Mouse (Mus musculus) MEL (cell line): ENCODE results near the gene Dgkz. TPM values are rescaled to one million over a fixed set of nuclear protein-coding genes. Genes with fewer than 3 reads are reported as not detected.

ENCODE experiments used
- DNase-seq: peaks from one replicate; pipeline ENCODE4 v3.0.0; 2011; ENCODE audit warnings: low read depth, low spot score
- H3K27ac ChIP-seq: 2 replicates; pipeline ENCODE4 v1.5.1; 2012; ENCODE audit warnings: low read depth, mild to moderate bottlenecking, control low read depth, low read length, moderate library complexity; ENCODE audit not compliant: control insufficient read depth
- H3K27me3 ChIP-seq, 2 experiments: fragments of 150-350 bp in 1 of 2; sonication (generic) in 1 of 2; 2 replicates each; pipeline ENCODE4 v1.6.1; 2012; ENCODE audit warnings: low read length in 2 of 2, mild to moderate bottlenecking in 2 of 2, improper control_type of control experiment in 1 of 2, moderate library complexity in 1 of 2; ENCODE audit not compliant: insufficient read depth in 2 of 2, control insufficient read depth in 1 of 2
- H3K36me3 ChIP-seq, 2 experiments: 2 replicates each; pipeline ENCODE4 v1.6.1; 2012 to 2014; ENCODE audit warnings: low read length in 2 of 2, improper control_type of control experiment in 1 of 2, inconsistent platforms in 1 of 2, mild to moderate bottlenecking in 1 of 2; ENCODE audit not compliant: insufficient read depth in 2 of 2, control insufficient read depth in 1 of 2
- H3K4me1 ChIP-seq, 2 experiments: fragments of 150-350 bp in 1 of 2; sonication (generic) in 1 of 2; 2 replicates each; pipeline ENCODE4 v1.6.1; 2012; ENCODE audit warnings: low read length in 2 of 2, improper control_type of control experiment in 1 of 2, mild to moderate bottlenecking in 1 of 2; ENCODE audit not compliant: insufficient read depth in 2 of 2, control insufficient read depth in 1 of 2
- H3K4me3 ChIP-seq, 2 experiments: fragments of 150-350 bp in 1 of 2; sonication (generic) in 1 of 2; 2 replicates each; pipeline ENCODE4 v1.5.1; 2012; ENCODE audit warnings: low read depth in 2 of 2, low read length in 2 of 2, mild to moderate bottlenecking in 2 of 2, moderate library complexity in 2 of 2, control low read depth in 1 of 2, improper control_type of control experiment in 1 of 2; ENCODE audit not compliant: control insufficient read depth in 1 of 2, insufficient read depth in 1 of 2
- H3K79me2 ChIP-seq: 2 replicates; pipeline ENCODE4 v1.6.1; 2012; ENCODE audit warnings: mild to moderate bottlenecking, low read length, moderate library complexity; ENCODE audit not compliant: control insufficient read depth, poor library complexity, insufficient read depth
- H3K9ac ChIP-seq: 2 replicates; pipeline ENCODE4 v1.6.1; 2012; ENCODE audit warnings: low read depth, mild to moderate bottlenecking, control low read depth, low read length, moderate library complexity; ENCODE audit not compliant: control insufficient read depth, poor library complexity, severe bottlenecking
- H3K9me3 ChIP-seq: fragments of 150-350 bp; sonication (generic); replicated peaks from 2 replicates; pipeline ENCODE4 v1.6.1; 2012; ENCODE audit warnings: mild to moderate bottlenecking, low read length, improper control_type of control experiment, moderate library complexity; ENCODE audit not compliant: insufficient read depth
- CHD1 ChIP-seq: IDR thresholded peaks from 2 replicates; pipeline ENCODE4 v1.6.1; 2012; ENCODE audit warnings: low read depth, mild to moderate bottlenecking, inconsistent platforms, low read length, improper control_type of control experiment
- CTCF ChIP-seq, 3 experiments: IDR thresholded peaks in 2 of 3; conservative IDR thresholded peaks in 1 of 3; 2 replicates each; pipeline ENCODE4 v1.5.1; 2011 to 2012; ENCODE audit warnings: low read length in 3 of 3, low read depth in 2 of 3, mild to moderate bottlenecking in 2 of 3, improper control_type of control experiment in 1 of 3, inconsistent platforms in 1 of 3, mixed read lengths in 1 of 3, moderate library complexity in 1 of 3; ENCODE audit not compliant: control insufficient read depth in 1 of 3, insufficient read depth in 1 of 3, poor library complexity in 1 of 3, severe bottlenecking in 1 of 3
- E2F4 ChIP-seq: IDR thresholded peaks from 2 replicates; pipeline ENCODE4 v1.6.1; 2011; ENCODE audit warnings: low read depth, low read length, improper control_type of control experiment, borderline replicate concordance
- ELF1 ChIP-seq: IDR thresholded peaks from 2 replicates; pipeline ENCODE4 v1.6.1; 2014; ENCODE audit warnings: low read depth, mild to moderate bottlenecking, inconsistent platforms, low read length, improper control_type of control experiment, moderate library complexity
- EP300 ChIP-seq, 2 experiments: IDR thresholded peaks; 2 replicates each; pipeline ENCODE4 v1.6.1; 2011; ENCODE audit warnings: improper control_type of control experiment in 2 of 2, low read length in 2 of 2, low read depth in 1 of 2, mild to moderate bottlenecking in 1 of 2
- GATA1 ChIP-seq: IDR thresholded peaks from 2 replicates; pipeline ENCODE4 v1.6.1; 2011; ENCODE audit warnings: low read depth, low read length, improper control_type of control experiment
- HCFC1 ChIP-seq: IDR thresholded peaks from 2 replicates; pipeline ENCODE4 v1.6.1; 2012; ENCODE audit warnings: low read depth, mild to moderate bottlenecking, inconsistent platforms, low read length, improper control_type of control experiment, moderate library complexity
- JUND ChIP-seq: IDR thresholded peaks from 2 replicates; pipeline ENCODE4 v1.6.1; 2011; ENCODE audit warnings: low read depth, mild to moderate bottlenecking, improper control_type of control experiment, low read length
- KAT2A ChIP-seq: conservative IDR thresholded peaks from 2 replicates; pipeline ENCODE4 v1.6.1; 2012; ENCODE audit warnings: low read depth, low read length, improper control_type of control experiment, inconsistent platforms
- MAX ChIP-seq: IDR thresholded peaks from 2 replicates; pipeline ENCODE4 v1.6.1; 2011; ENCODE audit warnings: low read length, improper control_type of control experiment
- MAZ ChIP-seq: IDR thresholded peaks from 2 replicates; pipeline ENCODE4 v1.6.1; 2012; ENCODE audit warnings: low read depth, mild to moderate bottlenecking, inconsistent platforms, low read length, improper control_type of control experiment
- MEF2A ChIP-seq: IDR thresholded peaks from 2 replicates; pipeline ENCODE4 v1.6.1; 2014; ENCODE audit warnings: low read depth, mild to moderate bottlenecking, inconsistent platforms, low read length, improper control_type of control experiment; ENCODE audit not compliant: poor library complexity, insufficient replicate concordance, severe bottlenecking; ENCODE audit errors: extremely low read depth
- MXI1 ChIP-seq: IDR thresholded peaks from 2 replicates; pipeline ENCODE4 v1.6.1; 2011; ENCODE audit warnings: mild to moderate bottlenecking, low read depth, low read length, improper control_type of control experiment
- MYC ChIP-seq: IDR thresholded peaks from 2 replicates; pipeline ENCODE4 v1.6.1; 2011; ENCODE audit warnings: low read depth, mild to moderate bottlenecking, low read length, improper control_type of control experiment, moderate library complexity
- NELFE ChIP-seq: IDR thresholded peaks from 2 replicates; pipeline ENCODE4 v1.6.1; 2011; ENCODE audit warnings: low read depth, low read length, improper control_type of control experiment
- POLR2A ChIP-seq, 2 experiments: IDR thresholded peaks; 2 replicates each; pipeline ENCODE4 v1.6.1; 2011 to 2012; ENCODE audit warnings: low read length in 2 of 2, mild to moderate bottlenecking in 2 of 2, control low read depth in 1 of 2, improper control_type of control experiment in 1 of 2, low read depth in 1 of 2, moderate library complexity in 1 of 2; ENCODE audit not compliant: control insufficient read depth in 1 of 2, insufficient read depth in 1 of 2, poor library complexity in 1 of 2
- POLR2AphosphoS5 ChIP-seq: IDR thresholded peaks from 2 replicates; pipeline ENCODE4 v1.6.1; 2012; ENCODE audit warnings: low read depth, borderline replicate concordance, mild to moderate bottlenecking, inconsistent platforms, low read length, moderate library complexity, mixed read lengths
- RCOR1 ChIP-seq: IDR thresholded peaks from 2 replicates; pipeline ENCODE4 v1.6.1; 2012; ENCODE audit warnings: low read depth, mild to moderate bottlenecking, inconsistent platforms, low read length, improper control_type of control experiment
- SIN3A ChIP-seq: IDR thresholded peaks from 2 replicates; pipeline ENCODE4 v1.6.1; 2012; ENCODE audit warnings: low read length, improper control_type of control experiment, inconsistent platforms
- TAL1 ChIP-seq: IDR thresholded peaks from 2 replicates; pipeline ENCODE4 v1.6.1; 2012; ENCODE audit warnings: mild to moderate bottlenecking, inconsistent platforms, low read length, moderate library complexity, mixed read lengths
- TCF12 ChIP-seq: IDR thresholded peaks from 2 replicates; pipeline ENCODE4 v1.6.1; 2014; ENCODE audit warnings: low read depth, mild to moderate bottlenecking, inconsistent platforms, low read length, improper control_type of control experiment, moderate library complexity
- UBTF ChIP-seq: IDR thresholded peaks from 2 replicates; pipeline ENCODE4 v1.6.1; 2012; ENCODE audit warnings: low read depth, mild to moderate bottlenecking, inconsistent platforms, low read length, improper control_type of control experiment, moderate library complexity, borderline replicate concordance; ENCODE audit not compliant: insufficient read depth
- USF2 ChIP-seq, 2 experiments: IDR thresholded peaks; 2 replicates each; pipeline ENCODE4 v1.6.1; 2011 to 2012; ENCODE audit warnings: improper control_type of control experiment in 2 of 2, low read length in 2 of 2, borderline replicate concordance in 1 of 2, inconsistent platforms in 1 of 2, low read depth in 1 of 2, mild to moderate bottlenecking in 1 of 2; ENCODE audit not compliant: insufficient read depth in 1 of 2
- ZC3H11A ChIP-seq: IDR thresholded peaks from 2 replicates; pipeline ENCODE4 v1.6.1; 2012; ENCODE audit warnings: low read depth, mild to moderate bottlenecking, inconsistent platforms, low read length, improper control_type of control experiment
- ZKSCAN1 ChIP-seq: IDR thresholded peaks from 2 replicates; pipeline ENCODE4 v1.6.1; 2012; ENCODE audit warnings: low read depth, mild to moderate bottlenecking, inconsistent platforms, low read length, improper control_type of control experiment, moderate library complexity
- ZMIZ1 ChIP-seq: IDR thresholded peaks from 2 replicates; pipeline ENCODE4 v1.6.1; 2012; ENCODE audit warnings: low read depth, mild to moderate bottlenecking, inconsistent platforms, low read length, improper control_type of control experiment, moderate library complexity
- polyA plus RNA-seq, 2 experiments: library from polyadenylated mRNA; stranded (reverse) in 1 of 2; unstranded in 1 of 2; fragments of >175 nt in 1 of 2; fragments of >200 nt in 1 of 2; gene quantifications; 2 replicates each; pipeline versions ENCODE4 v1.2.1 to v1.2.4; 2012; ENCODE audit warnings: low replicate concordance in 2 of 2, low read depth in 1 of 2; ENCODE audit not compliant: insufficient read length in 2 of 2, insufficient read depth in 1 of 2, missing spikeins in 1 of 2
- total RNA-seq: library from RNA; depleted of rRNA; stranded (reverse); fragments of 300-350 nt; gene quantifications from 2 replicates; pipeline ENCODE4 v1.2.3, GENCODE M21; 2012

Gene Dgkz
- total and polyA plus RNA-seq, 3 experiments: 65.6 to 165 TPM; not detected in 1

- Histone ChIP-seq H3K9me3 (no peaks in the 10 kb centered on the region), H3K9ac (peak overlapping the region; percentile 60), H3K4me1 (peaks cover 0 to 10% of the 10 kb centered on the region in 2 experiments; a peak in 3 of 4 replicates), H3K79me2 (no peaks in the 10 kb centered on the region), H3K27me3 (no peaks in the 10 kb centered on the region; a peak in 1 of 4 replicates), H3K4me3 (peak overlapping the region; percentile 57 to 61), H3K36me3 (peaks cover 0 to 6% of the 10 kb centered on the region in 2 experiments; a peak in 2 of 4 replicates), H3K27ac (peak overlapping the region; percentile 32; the same call in 1 of the 2 replicates)
- peak; percentile 9 for DNase-seq
- TF ChIP-seq CTCF (IDR thresholded peaks at IDR 0.05 in 2 of 3, conservative IDR thresholded peaks at IDR 0.05 in 1 of 3; ENCODE audit: control insufficient read depth in 1 of 3, insufficient read depth in 1 of 3, low read depth in 2 of 3, low read length in 3 of 3, poor library complexity in 1 of 3, severe bottlenecking in 1 of 3) (no peak), RCOR1 (no peak), POLR2A (IDR thresholded peaks at IDR 0.05; ENCODE audit: control insufficient read depth in 1 of 2, insufficient read depth in 1 of 2, low read depth in 1 of 2, low read length in 2 of 2, poor library complexity in 1 of 2) (no peak), USF2 (IDR thresholded peaks at IDR 0.05; ENCODE audit: borderline replicate concordance in 1 of 2, insufficient read depth in 1 of 2, low read depth in 1 of 2, low read length in 2 of 2) (no peak), ZC3H11A (no peak), MAZ (no peak), MYC (no peak), GATA1 (no peak), EP300 (IDR thresholded peaks at IDR 0.05; ENCODE audit: low read depth in 1 of 2, low read length in 2 of 2) (no peak), HCFC1 (no peak), CHD1 (no peak), JUND (no peak), MAX (no peak)
These were observed 33.1 kb upstream of the Dgkz start for GRCm38 (mm10) chr2:92008623-92009404.

- peak overlapping the region; percentile 62 for H3K9ac ChIP-seq
- H3K4me3 ChIP-seq: peak overlapping the region; percentile 61 to 83
- peaks cover 0 to 6% of the 10 kb centered on the region in 2 experiments; a peak in 2 of 4 replicates for H3K36me3 ChIP-seq
- H3K27me3 ChIP-seq: no peaks in the 10 kb centered on the region; a peak in 1 of 4 replicates
- H3K9me3 ChIP-seq: no peaks in the 10 kb centered on the region
- peak overlapping the region; percentile 85 for H3K27ac ChIP-seq
- peak; percentile 98 for DNase-seq
- H3K4me1 ChIP-seq: peaks cover 0 to 10% of the 10 kb centered on the region in 2 experiments; a peak in 3 of 4 replicates
- no peaks in the 10 kb centered on the region for H3K79me2 ChIP-seq
- peak; percentile 72; the same call in 1 of the 2 replicates for TF ChIP-seq MXI1
- peak; percentile 65; the same call in 1 of the 2 replicates for TF ChIP-seq MAZ
- peak; percentile 73; the same call in 1 of the 2 replicates for TF ChIP-seq NELFE
- TF ChIP-seq ZKSCAN1: no peak
- no peak for TF ChIP-seq GATA1
- peak; percentile 89; the same call in 1 of the 2 replicates for TF ChIP-seq UBTF
- TF ChIP-seq HCFC1: peak; percentile 69
- TF ChIP-seq POLR2AphosphoS5: no peak
- 0 out of 2 replicates have a peak, but pooled peaks have one; percentile 67 for TF ChIP-seq ZMIZ1
- TF ChIP-seq TAL1: no peak
- no peak for TF ChIP-seq CTCF (IDR thresholded peaks at IDR 0.05 in 2 of 3, conservative IDR thresholded peaks at IDR 0.05 in 1 of 3; ENCODE audit: control insufficient read depth in 1 of 3, insufficient read depth in 1 of 3, low read depth in 2 of 3, low read length in 3 of 3, poor library complexity in 1 of 3, severe bottlenecking in 1 of 3)
- no peak for TF ChIP-seq EP300 (IDR thresholded peaks at IDR 0.05; ENCODE audit: low read depth in 1 of 2, low read length in 2 of 2)
- TF ChIP-seq MEF2A: no peak
- TF ChIP-seq USF2 (IDR thresholded peaks at IDR 0.05; ENCODE audit: borderline replicate concordance in 1 of 2, insufficient read depth in 1 of 2, low read depth in 1 of 2, low read length in 2 of 2): no peak
- TF ChIP-seq SIN3A: peak; percentile 77
- TF ChIP-seq TCF12: peak; percentile 28; the same call in 1 of the 2 replicates
- TF ChIP-seq ELF1: peak; percentile 56; the same call in 1 of the 2 replicates
- no peak for TF ChIP-seq MYC
- no peak for TF ChIP-seq E2F4
- no peak for TF ChIP-seq KAT2A
These were observed 32.4 kb upstream of the Dgkz start for GRCm38 (mm10) chr2:92007933-92008622.
